Mouse (Mus musculus) midbrain, embryonic 16.5 days (tissue): ENCODE data around the gene Rbms1. TPM values are rescaled to one million over a fixed set of nuclear protein-coding genes. Genes with fewer than 3 reads are reported as not detected.
A peak's percentile ranks its signal among the peaks of the same experiment; 100 is the strongest.

Experiments used
- ATAC-seq: fragments of 200-750 bp; cut with Nextera tagmentation; 2 replicates; pipeline ENCODE4 v1.8.0; 2017; ENCODE audit warnings: moderate TSS enrichment
- H3K27ac ChIP-seq: fragments of 300-500 bp; sonication (generic); 2 replicates; pipeline ENCODE4 v1.5.1; 2014; ENCODE audit warnings: mild to moderate bottlenecking, low read length, mixed read lengths
- H3K27me3 ChIP-seq: fragments of 300-500 bp; sonication (generic); 2 replicates; pipeline ENCODE4 v1.6.1; 2014; ENCODE audit warnings: low read depth, low read length, mixed read lengths; ENCODE audit not compliant: control insufficient read depth, insufficient read depth
- H3K36me3 ChIP-seq: fragments of 300-500 bp; sonication (generic); 2 replicates; pipeline ENCODE4 v1.6.1; 2014; ENCODE audit warnings: mild to moderate bottlenecking, low read length, moderate library complexity, mixed read lengths; ENCODE audit not compliant: control insufficient read depth, insufficient read depth
- H3K4me1 ChIP-seq: fragments of 300-500 bp; sonication (generic); 2 replicates; pipeline ENCODE4 v1.6.1; 2014; ENCODE audit warnings: mild to moderate bottlenecking, low read length, mixed read lengths; ENCODE audit not compliant: control insufficient read depth, insufficient read depth
- H3K4me2 ChIP-seq: fragments of 300-500 bp; sonication (generic); 2 replicates; pipeline ENCODE4 v1.6.1; 2014; ENCODE audit warnings: mild to moderate bottlenecking, low read length, mixed read lengths
- H3K4me3 ChIP-seq: fragments of 300-500 bp; sonication (generic); 2 replicates; pipeline ENCODE4 v1.5.1; 2014; ENCODE audit warnings: low read depth, mild to moderate bottlenecking, low read length, moderate library complexity, mixed read lengths
- H3K9ac ChIP-seq: fragments of 300-500 bp; sonication (generic); 2 replicates; pipeline ENCODE4 v1.6.1; 2014; ENCODE audit warnings: low read depth, low read length, mixed read lengths
- H3K9me3 ChIP-seq: fragments of 300-500 bp; sonication (generic); replicated peaks from 2 replicates; pipeline ENCODE4 v1.6.1; 2014; ENCODE audit warnings: mild to moderate bottlenecking, low read length, mixed read lengths; ENCODE audit not compliant: control insufficient read depth, poor library complexity, severe bottlenecking
- WGBS: fragments of 180-500 bp; shearing (Covaris S2); extraction: QIAGEN DNeasy Blood & Tissue Kit; methylation state at CpG from one replicate; pipeline ENCODE4 v1.1.7; 2014; 5-methylcytosine and 5-hydroxymethylcytosine counted together
- polyA plus RNA-seq: library from polyadenylated mRNA; unstranded; fragments of >200 nt; fragmentation: Nextera tagmentation; extraction: Ambion mirVana; gene quantifications from 2 replicates; pipeline ENCODE4 v1.2.1, GENCODE M21; 2015

Rbms1 gene
- polyA plus RNA-seq, 1 experiment from 2014 or later = 43.7 TPM

DNA sequence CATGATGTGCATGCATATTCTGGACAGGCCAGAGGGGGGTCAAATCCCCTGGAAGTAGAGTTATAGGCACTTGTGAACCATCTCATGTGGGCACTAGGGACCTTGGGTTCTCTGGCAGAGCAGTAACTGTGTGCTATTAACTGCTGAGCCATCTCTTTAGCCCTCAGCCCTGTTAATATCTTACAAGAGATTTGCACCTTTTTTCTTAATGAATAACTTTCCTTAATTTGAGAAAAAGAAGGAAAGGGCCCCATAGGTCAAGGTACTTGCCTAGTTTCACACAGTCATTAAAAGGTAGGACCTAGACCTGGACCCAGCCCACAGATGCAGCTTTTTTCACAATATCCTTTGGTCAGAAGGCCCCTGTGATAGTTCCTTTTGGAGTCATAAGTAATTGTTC is 246.4 kb downstream of the Rbms1 start:
- H3K4me1 ChIP-seq = peaks cover 17% of the 10 kb centered on the region
- no peak overlapping the region for H3K4me3 ChIP-seq
- no peaks in the 10 kb centered on the region for H3K36me3 ChIP-seq
- H3K27me3 ChIP-seq = no peaks in the 10 kb centered on the region
- no peak overlapping the region for H3K27ac ChIP-seq
- no peak for ATAC-seq
- H3K4me2 ChIP-seq = no peak overlapping the region
- no peaks in the 10 kb centered on the region for H3K9me3 ChIP-seq
- no peak overlapping the region for H3K9ac ChIP-seq

GRCm38 (mm10) chr2:60715771-60716170 is 247.2 kb downstream of the Rbms1 start:
- no peak overlapping the region for H3K4me2 ChIP-seq
- 75% methylated on average over 13 of the region's 13 CpGs for WGBS
- H3K9ac ChIP-seq = no peak overlapping the region
- H3K9me3 ChIP-seq = no peaks in the 10 kb centered on the region
- H3K4me3 ChIP-seq = no peak overlapping the region
- no peaks in the 10 kb centered on the region for H3K27me3 ChIP-seq
- peaks cover 17% of the 10 kb centered on the region for H3K4me1 ChIP-seq
- ATAC-seq = no peak
- H3K36me3 ChIP-seq = no peaks in the 10 kb centered on the region
- no peak overlapping the region for H3K27ac ChIP-seq

DNA sequence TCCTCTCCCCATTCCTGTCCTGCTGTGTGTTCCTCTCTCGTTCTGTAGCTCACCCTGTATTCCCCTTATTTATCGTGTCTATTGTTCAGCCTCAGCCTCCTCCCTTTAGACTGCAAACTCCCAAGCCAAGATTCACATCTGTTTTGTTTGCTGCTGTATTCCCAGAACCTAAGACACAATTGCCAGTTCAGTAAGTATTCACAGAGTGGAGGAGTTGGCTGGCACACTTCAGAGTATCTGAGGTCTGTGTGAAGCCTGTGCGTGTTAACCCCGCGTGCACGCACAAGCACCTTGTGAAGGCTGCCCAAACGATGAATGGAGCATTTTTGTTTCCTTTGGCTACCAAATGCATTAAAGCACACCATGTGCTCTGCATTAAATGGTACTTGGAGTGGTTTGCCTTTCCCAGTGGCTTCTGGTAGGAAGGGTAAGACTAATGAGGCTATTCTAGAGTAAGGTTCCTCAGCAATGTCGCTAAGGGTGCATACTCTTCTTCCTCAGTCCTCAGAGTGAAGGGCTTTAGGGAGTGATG is 248.0 kb downstream of the Rbms1 start:
- H3K4me3 ChIP-seq = no peak overlapping the region
- H3K4me2 ChIP-seq = no peak overlapping the region
- WGBS = 48% methylated on average over 8 of the region's 8 CpGs
- peaks cover 17% of the 10 kb centered on the region for H3K4me1 ChIP-seq
- no peaks in the 10 kb centered on the region for H3K36me3 ChIP-seq
- H3K27ac ChIP-seq = peak overlapping the region; percentile 41; the same call in 1 of the 2 replicates
- no peak overlapping the region for H3K9ac ChIP-seq
- no peaks in the 10 kb centered on the region for H3K9me3 ChIP-seq
- ATAC-seq = 0 out of 2 replicates have a peak, but pooled peaks have one; percentile 12
- no peaks in the 10 kb centered on the region for H3K27me3 ChIP-seq

GRCm38 (mm10) chr2:60714475-60714874 is 248.5 kb downstream of the Rbms1 start:
- Histone ChIP-seq H3K4me2 (no peak overlapping the region), H3K27me3 (no peaks in the 10 kb centered on the region), H3K4me3 (no peak overlapping the region), H3K9me3 (no peaks in the 10 kb centered on the region), H3K4me1 (peaks cover 17% of the 10 kb centered on the region), H3K9ac (no peak overlapping the region), H3K36me3 (no peaks in the 10 kb centered on the region), H3K27ac (peak overlapping the region; percentile 41; the same call in 1 of the 2 replicates)
- WGBS = 42% methylated on average over 7 of the region's 7 CpGs
- ATAC-seq = 0 out of 2 replicates have a peak, but pooled peaks have one; percentile 4

GRCm38 (mm10) chr2:60713857-60714256 is 249.1 kb downstream of the Rbms1 start:
- Histone ChIP-seq H3K4me2 (0 out of 2 replicates have a peak overlapping the region, but pooled peaks have one; percentile 2), H3K27ac (0 out of 2 replicates have a peak overlapping the region, but pooled peaks have one; percentile 41), H3K9ac (no peak overlapping the region), H3K4me1 (peaks cover 17% of the 10 kb centered on the region), H3K27me3 (no peaks in the 10 kb centered on the region), H3K4me3 (no peak overlapping the region), H3K36me3 (no peaks in the 10 kb centered on the region), H3K9me3 (no peaks in the 10 kb centered on the region)
- 18% methylated on average over 8 of the region's 8 CpGs for WGBS
- peak; percentile 76 for ATAC-seq

DNA sequence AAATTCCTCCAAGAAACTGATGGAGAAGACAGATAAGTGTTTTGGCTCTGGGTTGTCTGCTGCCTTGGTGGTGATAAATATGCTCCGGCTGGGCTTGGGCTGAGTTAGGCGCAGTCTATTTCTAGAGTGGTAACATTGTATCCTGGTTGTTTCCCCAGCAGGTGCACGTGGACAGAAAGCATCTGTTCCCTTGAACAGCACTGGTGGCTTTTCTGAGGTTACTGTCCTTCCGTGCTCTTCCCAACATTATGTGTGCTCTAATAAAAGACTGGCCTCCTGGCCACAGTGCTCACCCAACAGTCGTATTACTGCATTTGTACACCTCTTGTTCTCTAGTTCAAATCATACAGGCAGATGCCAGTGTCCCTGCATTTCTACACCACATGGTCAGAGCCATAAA is 250.1 kb downstream of the Rbms1 start:
- no peaks in the 10 kb centered on the region for H3K36me3 ChIP-seq

DNA sequence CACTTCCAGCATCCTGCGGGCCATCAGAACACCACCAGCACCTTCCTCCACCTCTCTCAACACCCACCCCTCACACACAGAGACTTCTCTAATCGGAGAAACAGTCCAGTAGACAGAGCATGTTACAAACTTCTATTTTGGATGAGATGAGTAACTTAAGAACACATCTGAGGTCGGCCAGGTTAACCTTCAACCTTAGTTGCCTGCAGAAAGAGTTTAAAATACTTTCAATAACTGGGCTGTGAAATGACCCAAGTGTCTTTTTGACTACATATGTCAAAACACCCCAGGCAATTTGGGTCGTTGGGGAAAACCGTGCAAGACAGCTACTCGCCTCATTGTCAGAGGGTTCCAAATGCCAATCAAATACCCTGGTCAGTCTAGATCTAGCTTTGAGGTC is 250.5 kb downstream of the Rbms1 start:
- Histone ChIP-seq H3K4me1 (peaks cover 17% of the 10 kb centered on the region), H3K4me3 (no peak overlapping the region), H3K9me3 (no peaks in the 10 kb centered on the region), H3K9ac (no peak overlapping the region), H3K4me2 (no peak overlapping the region), H3K27ac (no peak overlapping the region), H3K36me3 (no peaks in the 10 kb centered on the region), H3K27me3 (no peaks in the 10 kb centered on the region)
- no peak for ATAC-seq
- 86% methylated on average over 6 of the region's 6 CpGs for WGBS

More for the DNA sequence above, 250.1 kb downstream of the Rbms1 start:
- no peaks in the 10 kb centered on the region for H3K9me3 ChIP-seq
- H3K4me2 ChIP-seq = no peak overlapping the region
- H3K27ac ChIP-seq = no peak overlapping the region
- no peak overlapping the region for H3K9ac ChIP-seq
- 87% methylated on average over 5 of the region's 5 CpGs for WGBS
- H3K4me1 ChIP-seq = peaks cover 17% of the 10 kb centered on the region
- no peak overlapping the region for H3K4me3 ChIP-seq
- ATAC-seq = no peak
- H3K27me3 ChIP-seq = no peaks in the 10 kb centered on the region

- no peak overlapping the region for H3K4me2 ChIP-seq
- no peak for ATAC-seq
- WGBS = 80% methylated on average over 7 of the region's 7 CpGs
- no peak overlapping the region for H3K4me3 ChIP-seq
- H3K27ac ChIP-seq = no peak overlapping the region
- no peaks in the 10 kb centered on the region for H3K27me3 ChIP-seq
- no peaks in the 10 kb centered on the region for H3K9me3 ChIP-seq
- peaks cover 17% of the 10 kb centered on the region for H3K4me1 ChIP-seq
- H3K9ac ChIP-seq = no peak overlapping the region
- H3K36me3 ChIP-seq = no peaks in the 10 kb centered on the region
Measured at GRCm38 (mm10) chr2:60711098-60711880, 251.7 kb downstream of the Rbms1 start.

GRCm38 (mm10) chr2:60710317-60710716 is 252.7 kb downstream of the Rbms1 start:
- H3K27ac ChIP-seq = no peak overlapping the region
- no peaks in the 10 kb centered on the region for H3K9me3 ChIP-seq
- H3K4me2 ChIP-seq = no peak overlapping the region
- no peak overlapping the region for H3K4me3 ChIP-seq
- no peak for ATAC-seq
- H3K36me3 ChIP-seq = no peaks in the 10 kb centered on the region
- no peak overlapping the region for H3K9ac ChIP-seq
- H3K4me1 ChIP-seq = peaks cover 17% of the 10 kb centered on the region
- 94% methylated on average over 4 of the region's 4 CpGs for WGBS
- no peaks in the 10 kb centered on the region for H3K27me3 ChIP-seq
